Mouse (Mus musculus) adrenal gland, adult 8-10 months (tissue): Measurements from ENCODE around the gene Cldn3. TPM values are rescaled to one million over a fixed set of nuclear protein-coding genes. Genes with fewer than 3 reads are reported as not detected.
"Not testable (repeated sequence)": the region's sequence is repeated elsewhere in the genome, so short reads cannot be mapped to it uniquely, and the experiment has no call there.

Source experiments
- DNase-seq: peaks from one replicate; pipeline ENCODE4 v3.0.0; 2022
- total RNA-seq, 4 experiments: library from RNA; stranded (reverse); gene quantifications; 2 replicates each; pipeline ENCODE4 v1.2.4; 2022

Gene Cldn3
- 1 to 10 TPM in 3 of 4 experiments, not detected in 1; 1.1 to 1.5 (median 1.4) TPM for total RNA-seq

DNA sequence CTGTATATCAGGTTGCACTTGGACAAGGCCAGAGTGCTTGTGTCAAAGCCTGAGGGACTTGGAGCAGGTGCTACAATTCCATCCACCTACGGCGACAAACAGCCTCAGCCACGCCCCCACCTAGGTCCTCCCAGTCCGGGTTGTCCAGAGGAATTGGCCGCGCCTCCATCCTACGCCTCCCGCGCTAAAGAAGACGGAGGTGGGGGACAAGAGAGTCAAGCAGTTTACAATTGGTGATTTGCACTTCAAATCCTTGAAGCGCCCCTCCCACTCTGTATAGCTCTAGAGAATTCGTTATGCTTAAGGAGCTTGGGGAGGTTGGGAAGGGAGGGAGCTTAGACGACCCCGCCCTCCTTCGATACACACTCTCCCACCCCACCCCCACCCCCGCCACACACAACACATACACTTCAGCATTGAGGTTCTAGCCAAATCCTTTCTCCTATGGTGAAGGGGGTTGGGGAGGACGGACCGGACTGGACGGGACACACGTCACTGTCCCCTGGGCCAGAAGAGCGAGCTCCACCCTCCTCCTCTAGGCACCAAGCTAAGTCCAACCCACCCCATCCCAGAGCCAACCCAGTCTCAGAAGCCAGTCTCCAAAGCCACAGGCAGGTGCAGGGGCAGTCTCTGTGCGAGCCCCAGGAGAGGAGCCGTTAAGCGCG is at the start of gene Cldn3:
Gene Cldn3, plus strand, starts transcription at position 582 of the 665 bp plus-strand sequence.
- no peak for DNase-seq

DNA sequence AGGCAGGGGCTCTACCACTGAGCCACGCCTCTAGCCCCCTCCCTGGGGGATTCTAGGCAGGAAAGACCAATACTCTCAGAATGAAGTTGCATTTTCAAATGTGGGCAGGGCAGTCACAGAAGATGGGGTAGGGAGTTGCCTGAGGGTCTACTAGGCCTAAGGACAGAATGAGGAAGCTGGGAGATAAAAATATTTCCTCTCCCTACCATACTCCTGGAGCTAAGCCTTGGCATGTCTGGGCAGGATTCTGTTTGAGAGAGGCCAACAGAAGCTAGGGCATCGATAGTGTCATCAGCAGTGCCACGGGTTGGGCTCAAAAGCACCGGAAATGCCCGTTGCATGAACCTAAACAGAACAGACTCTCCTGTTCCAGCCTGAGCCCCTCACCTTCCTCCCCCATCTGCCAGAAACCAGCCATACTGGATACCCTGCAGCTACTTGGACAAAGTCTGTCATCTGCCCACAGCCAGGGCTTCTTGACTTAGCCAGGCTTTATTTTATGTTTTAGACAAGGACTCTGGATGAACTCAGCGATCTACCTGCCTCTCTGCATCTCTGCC is 49.3 kb upstream of the Cldn3 start:
- no peak for DNase-seq

GRCm38 (mm10) chr5:134939069-134939468 is 46.9 kb upstream of the Cldn3 start:
- DNase-seq, result no peak

DNA sequence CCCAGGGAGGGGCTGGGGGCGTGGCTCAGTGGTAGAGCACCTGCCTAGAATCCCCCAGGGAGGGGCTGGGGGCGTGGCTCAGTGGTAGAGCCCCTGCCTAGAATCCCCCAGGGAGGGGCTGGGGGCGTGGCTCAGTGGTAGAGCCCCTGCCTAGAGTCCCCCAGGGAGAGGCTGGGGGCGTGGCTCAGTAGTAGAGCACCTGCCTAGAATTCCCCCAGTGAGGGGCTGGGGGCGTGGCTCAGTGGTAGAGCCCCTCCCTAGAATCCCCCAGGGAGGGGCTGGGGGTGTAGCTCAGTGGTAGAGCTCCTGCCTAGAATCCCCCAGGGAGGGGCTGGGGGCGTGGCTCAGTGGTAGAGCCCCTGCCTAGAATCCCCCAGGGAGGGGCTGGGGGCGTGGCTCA is 46.5 kb upstream of the Cldn3 start:
- DNase-seq, result not testable (repeated sequence)

DNA sequence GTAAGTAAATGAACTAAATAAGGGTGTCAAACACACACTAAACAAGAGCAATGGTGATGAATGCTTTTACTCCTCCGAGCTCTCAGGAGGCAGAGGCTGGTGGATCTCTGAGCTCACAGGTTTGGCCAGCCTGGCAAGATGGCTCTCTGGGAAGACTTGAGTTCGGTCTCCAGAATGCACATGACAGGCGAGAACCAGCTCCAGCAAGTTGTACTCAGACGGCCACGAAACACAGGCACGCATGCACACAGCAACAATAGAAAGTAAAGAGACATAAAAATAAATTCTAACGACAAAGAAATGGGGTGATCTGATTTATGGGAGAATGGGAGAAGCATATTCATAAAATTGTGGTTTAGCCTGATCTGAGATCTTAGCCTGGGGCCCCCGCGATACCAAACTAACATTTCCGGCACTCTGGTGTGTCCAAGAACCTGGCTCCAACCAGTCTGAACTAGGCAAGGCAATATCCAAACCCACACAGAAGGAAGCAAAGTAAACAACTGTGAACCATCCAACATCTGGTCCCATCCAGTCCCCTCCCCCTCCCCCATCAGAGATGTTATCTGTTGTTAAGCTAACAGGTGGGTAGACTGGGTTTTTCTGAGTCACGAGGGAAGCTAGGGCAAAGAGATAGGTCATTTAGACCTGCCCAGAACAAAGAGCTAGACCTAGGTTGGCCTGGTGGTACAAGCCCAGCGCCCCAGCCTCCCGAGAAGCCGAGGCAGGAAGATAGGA is 44.4 kb upstream of the Cldn3 start:
- no peak for DNase-seq

DNA sequence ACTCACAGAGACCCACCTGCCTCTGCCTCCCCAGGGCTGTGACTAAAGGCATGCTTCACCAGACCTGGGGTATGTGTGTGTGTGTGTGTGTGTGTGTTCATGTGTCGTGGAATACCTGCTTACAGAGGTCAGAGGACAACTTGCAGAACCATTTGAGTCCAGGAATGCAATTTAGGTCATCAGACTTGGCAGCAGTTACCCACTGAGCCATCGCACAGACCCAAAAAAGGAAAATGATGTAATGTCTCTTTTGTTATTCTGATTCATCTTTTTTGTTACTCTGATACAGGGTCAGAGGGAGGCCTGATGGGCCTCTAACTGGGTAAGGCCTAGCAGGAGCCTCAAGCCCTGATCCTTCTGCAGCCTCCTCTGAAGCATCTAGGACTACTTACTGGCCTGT is 43.3 kb upstream of the Cldn3 start:
- peak; percentile 52 for DNase-seq

DNA sequence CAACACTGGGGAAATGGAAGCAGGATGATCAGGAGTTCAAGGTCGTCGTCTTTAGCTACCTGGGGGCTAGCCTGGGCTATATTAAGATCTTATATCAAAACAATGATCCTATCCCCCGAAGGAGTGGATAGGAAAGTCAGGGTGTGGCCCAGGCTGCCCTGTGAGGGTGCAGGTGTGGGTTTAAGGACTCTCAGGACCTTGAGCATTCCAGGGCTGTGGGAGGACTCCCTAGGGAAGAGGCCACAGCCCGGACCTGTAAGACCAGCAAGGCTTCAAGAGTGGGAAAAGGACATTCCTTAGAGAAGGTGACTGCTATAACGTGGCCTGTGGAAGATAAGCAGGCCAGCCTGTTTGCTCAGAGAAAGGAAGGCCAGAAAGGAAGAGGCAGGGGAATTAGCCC is 41.8 kb upstream of the Cldn3 start:
- no peak for DNase-seq

- DNase-seq, result no peak
Observed at GRCm38 (mm10) chr5:134945266-134945959, 40.6 kb upstream of the Cldn3 start.

- DNase-seq, result no peak
Observed at GRCm38 (mm10) chr5:134946063-134946856, 39.8 kb upstream of the Cldn3 start.

GRCm38 (mm10) chr5:134946857-134947255 is 39.2 kb upstream of the Cldn3 start, which contains the start of gene Cldn4:
Gene Cldn4 (minus strand): TSS chr5:134946934.
- DNase-seq, result no peak

DNA sequence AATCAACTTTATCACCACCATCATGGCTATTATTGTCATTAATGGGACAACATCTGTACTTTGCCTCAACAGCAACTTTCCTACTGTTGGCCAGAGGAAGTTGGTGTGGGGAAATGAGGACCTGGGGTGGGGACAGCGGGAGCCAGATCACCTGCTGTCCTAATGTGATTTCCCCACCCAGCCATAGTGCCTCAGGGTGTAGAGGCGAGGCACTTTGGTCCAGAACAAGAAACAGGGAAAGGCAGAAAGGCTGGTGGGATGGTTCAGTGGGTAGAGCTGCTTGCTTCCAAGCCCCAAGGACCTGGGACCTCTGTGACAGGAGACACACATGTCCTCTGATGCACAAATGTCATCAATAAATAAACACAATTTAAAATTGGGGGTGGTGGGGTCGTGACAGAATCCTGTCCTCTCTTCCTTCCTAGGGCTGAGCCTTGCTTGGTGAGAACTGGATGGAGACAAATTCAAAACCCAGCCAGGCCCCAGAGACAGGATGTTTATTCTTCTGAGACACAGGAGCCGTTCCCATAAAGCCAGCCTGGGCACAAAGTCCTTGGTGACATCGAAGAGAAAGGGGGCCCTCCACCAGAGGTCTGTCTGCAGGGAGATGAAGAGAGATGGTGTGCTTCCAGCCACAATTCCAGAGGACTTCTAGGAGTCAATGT is 38.5 kb upstream of the Cldn3 start:
- no peak for DNase-seq

GRCm38 (mm10) chr5:134948085-134948439 is 38.0 kb upstream of the Cldn3 start:
- no peak for DNase-seq

DNA sequence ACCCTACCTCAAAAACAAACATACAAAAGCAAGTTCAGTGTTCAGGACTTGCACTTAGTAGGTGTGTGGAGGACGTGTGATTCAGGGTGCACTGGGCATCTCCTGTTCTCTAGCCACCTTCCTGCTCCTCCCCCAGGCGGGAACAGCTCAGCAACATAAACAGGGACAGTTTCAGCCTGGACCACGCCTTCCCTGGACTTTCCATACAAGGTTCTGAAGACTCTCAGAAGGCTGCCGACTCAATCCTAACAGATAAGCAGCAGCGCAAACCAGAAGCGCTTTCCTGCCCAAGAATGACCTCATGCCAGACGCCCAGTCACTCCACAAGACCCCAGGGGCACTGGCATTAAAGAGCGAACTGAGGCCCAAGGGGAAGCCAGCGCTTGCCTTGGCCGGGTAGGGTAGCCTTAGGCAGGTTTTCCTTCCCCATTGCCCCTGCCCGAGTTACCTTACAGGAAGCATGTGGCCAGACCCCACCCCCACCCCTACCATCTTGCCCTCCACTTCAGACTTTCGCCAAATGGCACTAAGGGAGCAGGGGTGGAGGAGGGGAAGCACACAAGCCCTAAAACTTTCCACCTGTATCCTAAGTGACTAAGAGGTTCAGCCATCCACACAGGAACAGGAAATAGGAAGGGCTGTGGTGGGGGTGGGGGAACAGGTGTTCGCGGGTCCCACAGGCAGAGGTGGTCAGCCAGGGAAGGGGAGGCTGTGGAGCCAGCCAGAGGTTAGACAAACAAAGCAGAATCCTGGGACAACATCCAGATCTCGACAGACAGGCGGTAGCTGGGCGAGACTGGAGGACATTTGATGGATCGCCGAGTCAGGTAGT is 34.7 kb upstream of the Cldn3 start:
- no peak for DNase-seq

DNA sequence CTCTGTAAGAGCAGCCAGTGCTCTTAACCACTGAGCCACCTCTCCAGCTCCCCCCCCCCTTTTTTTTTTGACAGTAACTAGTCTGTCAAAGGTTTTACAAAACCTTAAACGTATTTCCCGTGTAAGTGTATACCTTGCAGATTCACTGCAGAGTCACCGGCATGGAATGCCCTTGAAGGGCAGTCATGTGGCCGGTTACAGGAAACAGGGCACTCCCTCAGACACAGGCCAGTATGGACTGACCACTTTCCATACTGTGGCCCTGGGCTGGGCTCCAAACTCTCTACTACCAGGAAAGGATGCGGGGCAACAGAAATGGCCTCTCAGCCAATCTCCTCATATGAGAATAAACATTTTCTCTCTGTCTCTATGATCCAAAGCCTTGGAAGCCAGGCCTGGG is 30.5 kb upstream of the Cldn3 start:
- DNase-seq, result no peak

DNA sequence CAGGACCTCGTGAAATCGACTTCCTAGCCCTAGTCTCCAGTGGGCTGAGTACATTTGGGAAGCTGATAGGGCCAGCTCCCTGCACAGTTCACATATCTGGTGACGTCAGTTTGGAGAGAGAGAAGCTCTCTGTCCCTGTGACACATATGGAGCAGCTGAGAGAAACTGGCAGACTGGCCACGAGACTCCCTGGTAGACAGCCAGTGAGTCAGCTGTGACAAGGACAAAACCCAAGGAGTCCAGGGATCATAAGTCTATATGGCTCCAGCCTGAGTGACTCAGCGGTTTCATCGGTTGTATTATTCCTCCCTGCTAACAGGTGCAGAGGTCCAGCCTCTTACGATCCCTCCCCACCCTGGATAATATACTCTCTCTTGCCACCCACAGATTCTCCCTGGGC is 26.9 kb upstream of the Cldn3 start:
- peak; percentile 87 for DNase-seq

DNA sequence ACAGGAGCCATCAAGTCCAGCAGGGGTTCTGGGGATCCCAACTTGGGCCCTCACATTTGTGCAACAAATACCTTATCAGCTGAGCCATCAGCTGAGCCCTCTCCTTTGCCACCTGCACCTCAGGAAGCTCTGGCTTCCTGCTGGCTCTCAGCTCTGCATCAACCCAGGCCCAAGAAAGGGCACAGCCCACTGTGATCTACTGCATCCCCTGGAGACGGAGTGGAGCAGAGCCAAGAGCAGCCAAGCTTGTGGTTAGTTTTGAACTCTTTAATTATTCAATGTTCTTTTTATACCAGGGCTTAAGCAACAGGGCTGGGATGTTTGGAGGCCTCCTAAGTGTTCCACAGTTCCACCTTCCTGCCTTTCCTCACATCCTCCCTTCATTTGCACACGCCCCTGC is 25.6 kb upstream of the Cldn3 start:
- no peak for DNase-seq

DNA sequence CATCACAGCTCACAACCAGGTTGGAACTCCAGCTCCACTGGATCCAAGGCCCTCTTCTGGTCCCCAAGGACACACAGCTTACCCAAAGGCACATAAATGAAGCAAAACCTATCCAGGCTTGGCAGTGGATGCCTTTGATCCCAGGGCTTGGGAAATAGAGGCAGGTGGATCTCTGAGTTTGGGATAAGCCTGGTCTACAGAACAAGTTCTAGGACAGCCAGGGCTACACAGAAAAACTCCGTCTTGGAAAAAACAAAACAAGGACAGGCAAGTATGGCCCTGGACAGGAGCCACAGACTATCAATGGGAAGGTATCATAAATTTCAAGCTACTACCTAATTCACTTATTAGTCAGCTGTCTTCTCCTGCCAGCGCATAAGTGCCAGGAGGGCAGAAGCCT is 24.5 kb upstream of the Cldn3 start:
- no peak for DNase-seq

DNA sequence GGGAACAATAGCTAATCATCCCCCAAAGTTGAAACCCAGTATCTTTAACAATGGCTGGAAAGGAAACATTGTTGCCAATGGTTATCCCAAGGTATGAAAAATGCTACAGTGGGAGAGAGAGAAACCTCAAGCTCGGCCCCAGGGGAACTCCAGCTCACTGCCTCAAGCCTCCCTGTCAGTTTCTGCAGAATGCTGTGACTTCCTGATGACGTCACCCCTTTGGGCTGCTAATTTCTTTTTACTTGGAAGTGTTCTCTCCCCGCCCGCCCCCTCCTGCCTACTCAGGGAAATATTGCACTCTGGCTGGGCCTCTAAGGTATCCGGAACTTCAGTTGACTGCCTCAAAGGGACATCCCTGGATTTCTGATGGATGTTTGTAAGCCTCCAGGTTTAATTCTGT is 22.5 kb upstream of the Cldn3 start:
- no peak for DNase-seq

- DNase-seq, result not testable (repeated sequence)
Observed at GRCm38 (mm10) chr5:134964655-134965054, 21.4 kb upstream of the Cldn3 start.

DNA sequence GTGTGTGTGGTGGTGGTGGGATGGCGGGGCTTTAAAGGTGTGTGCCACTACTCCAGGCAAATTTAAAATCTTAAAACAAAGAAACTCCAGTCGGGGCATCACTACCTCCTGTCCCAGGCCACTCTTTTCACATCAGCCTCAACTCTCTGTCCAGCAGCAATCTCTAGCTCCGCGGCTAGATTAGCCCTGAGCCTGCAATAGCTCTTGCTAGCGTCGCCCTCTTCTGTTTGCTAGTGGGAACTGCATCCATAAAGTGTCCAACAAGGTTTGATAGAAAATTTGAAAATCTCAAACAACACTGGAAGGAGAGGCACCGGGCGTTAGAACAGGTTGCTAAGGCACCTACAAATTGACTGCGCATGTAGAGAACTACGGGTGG is 20.6 kb upstream of the Cldn3 start:
- peak; percentile 52 for DNase-seq
